Mouse (Mus musculus) lung, adult 2 months (tissue): ENCODE data around the gene B4galt2. TPM values are rescaled to one million over a fixed set of nuclear protein-coding genes. Genes with fewer than 3 reads are reported as not detected.
A peak's percentile ranks its signal among the peaks of the same experiment; 100 is the strongest.

Experiments used
- DNase-seq: peaks from one replicate; pipeline ENCODE4 v3.0.0; 2022
- H3K4me1 ChIP-seq: fragments of 200-500 bp; 2 replicates; pipeline ENCODE4 v1.6.1; 2011; ENCODE audit warnings: low read length; ENCODE audit not compliant: control insufficient read depth, insufficient read depth
- H3K4me3 ChIP-seq: fragments of 200-500 bp; replicated peaks from 2 replicates; pipeline ENCODE3; 2011; ENCODE audit warnings: low read depth, mild to moderate bottlenecking, control low read depth, low read length; ENCODE audit errors: extremely low read depth
- CTCF ChIP-seq: fragments of 200-500 bp; IDR thresholded peaks from 2 replicates; pipeline ENCODE4 v1.5.1; 2011; ENCODE audit warnings: mild to moderate bottlenecking, low read length, control low read depth; ENCODE audit not compliant: insufficient read depth
- POLR2A ChIP-seq: fragments of 200-500 bp; IDR thresholded peaks from 2 replicates; pipeline ENCODE4 v1.6.1; 2011; ENCODE audit warnings: low read depth, mild to moderate bottlenecking, control low read depth, low read length, borderline replicate concordance; ENCODE audit errors: extremely low read depth
- WGBS: fragments of 180-500 bp; shearing (Covaris S2); methylation state at CpG from one replicate; pipeline ENCODE4 v1.1.7; 2018; 5-methylcytosine and 5-hydroxymethylcytosine counted together
- polyA plus RNA-seq: library from polyadenylated mRNA; depleted of rRNA; stranded (reverse); fragments of >200 nt; gene quantifications from 2 replicates; pipeline ENCODE4 v1.2.3, GENCODE M21; 2012; rRNA removed

Gene B4galt2
- polyA plus RNA-seq, 1 experiment = 23.4 TPM

GRCm38 (mm10) chr4:117834457-117834844 lies 48.8 kb downstream of the B4galt2 start, which contains the start of gene Slc6a9:
Gene Slc6a9, plus strand, starts transcription at chr4:117834506.
- no peak for DNase-seq
- 36% methylated on average over 3 of the region's 3 CpGs for WGBS
- TF ChIP-seq CTCF (no peak), POLR2A (no peak)
- Histone ChIP-seq H3K4me1 (peaks cover 17% of the 10 kb centered on the region), H3K4me3 (peak within 1 kb of the TSS; percentile 81)

- Histone ChIP-seq H3K4me3 (no peak overlapping the region), H3K4me1 (peaks cover 14% of the 10 kb centered on the region)
- DNase-seq = no peak
- 55% methylated on average over 9 of the region's 9 CpGs for WGBS
- no peak for TF ChIP-seq CTCF
- no peak for TF ChIP-seq POLR2A
These were observed 51.2 kb downstream of the B4galt2 start for GRCm38 (mm10) chr4:117831920-117832691.

- 70% methylated on average over 2 of the region's 2 CpGs for WGBS
These were observed 51.8 kb downstream of the B4galt2 start for GRCm38 (mm10) chr4:117831499-117831898.

GRCm38 (mm10) chr4:117830801-117831200 lies 52.5 kb downstream of the B4galt2 start:
- DNase-seq = no peak
- WGBS = 91% methylated on average over 9 of the region's 9 CpGs
- H3K4me3 ChIP-seq = no peak overlapping the region
- TF ChIP-seq POLR2A (no peak), CTCF (no peak)
- H3K4me1 ChIP-seq = peaks cover 11% of the 10 kb centered on the region

More at GRCm38 (mm10) chr4:117831499-117831898, 51.8 kb downstream of the B4galt2 start:
- Histone ChIP-seq H3K4me3 (no peak overlapping the region), H3K4me1 (peaks cover 11% of the 10 kb centered on the region)
- DNase-seq = no peak
- no peak for TF ChIP-seq CTCF

- peak; percentile 59 for DNase-seq
- 5% methylated on average over 5 of the region's 5 CpGs for WGBS
- TF ChIP-seq POLR2A (no peak), CTCF (no peak)
These were observed 53.1 kb downstream of the B4galt2 start for GRCm38 (mm10) chr4:117830124-117830551.

GRCm38 (mm10) chr4:117829260-117830123 lies 53.8 kb downstream of the B4galt2 start:
- 8% methylated on average over 12 of the region's 12 CpGs for WGBS
- DNase-seq = peak; percentile 75
- no peak overlapping the region for H3K4me3 ChIP-seq
- H3K4me1 ChIP-seq = peaks cover 11% of the 10 kb centered on the region
- no peak for TF ChIP-seq POLR2A
- peak; percentile 98 for TF ChIP-seq CTCF

More at GRCm38 (mm10) chr4:117830124-117830551, 53.1 kb downstream of the B4galt2 start:
- Histone ChIP-seq H3K4me1 (peaks cover 11% of the 10 kb centered on the region), H3K4me3 (no peak overlapping the region)

- H3K4me3 ChIP-seq = no peak overlapping the region
- WGBS = 56% methylated on average over 8 of the region's 8 CpGs
- no peak for TF ChIP-seq CTCF
- no peak for TF ChIP-seq POLR2A
- no peak for DNase-seq
- H3K4me1 ChIP-seq = peaks cover 11% of the 10 kb centered on the region
These were observed 54.6 kb downstream of the B4galt2 start for GRCm38 (mm10) chr4:117828572-117829145.

Other genes with a start within 250 kb of the B4galt2 start
- 18.8 and 23.5 TPM in 2 replicates for gene Dmap1, start 201.2 kb downstream of the B4galt2 start, polyA plus RNA-seq
- gene Gm12845, start 159.1 kb downstream of the B4galt2 start, polyA plus RNA-seq = not detected in 2 replicates
- not detected in 2 replicates for gene Klf17, start 117.8 kb downstream of the B4galt2 start, polyA plus RNA-seq
- 77.6 and 84.6 TPM in 2 replicates for gene Slc6a9, start 49.0 kb downstream of the B4galt2 start, polyA plus RNA-seq
- 15.4 and 15.8 TPM in 2 replicates for gene Ccdc24, start 10.9 kb downstream of the B4galt2 start, polyA plus RNA-seq
- 452 and 484 TPM in 2 replicates for gene Atp6v0b, start 3.8 kb upstream of the B4galt2 start, polyA plus RNA-seq
- gene Dph2, start 8.5 kb upstream of the B4galt2 start, polyA plus RNA-seq = 10.7 and 11.5 TPM in 2 replicates
- gene Ipo13, start 31.5 kb upstream of the B4galt2 start, polyA plus RNA-seq = 82.2 and 93.8 TPM in 2 replicates
- 2.7 and 3.8 TPM in 2 replicates for gene Artn, start 46.3 kb upstream of the B4galt2 start, polyA plus RNA-seq